Mouse (Mus musculus) liver, embryonic 11.5 days (tissue): Measurements from ENCODE around the gene Slc16a1. TPM values are rescaled to one million over a fixed set of nuclear protein-coding genes. Genes with fewer than 3 reads are reported as not detected.

Experiments used
- ATAC-seq: fragments of 200-750 bp; cut with Nextera tagmentation; replicated peaks from 2 replicates; pipeline ENCODE4 v1.8.0; 2017; ENCODE audit warnings: moderate number of reproducible peaks, mild to moderate bottlenecking, moderate TSS enrichment, moderate library complexity; ENCODE audit not compliant: low FRiP score
- DNase-seq: peaks from one replicate; pipeline ENCODE4 v3.0.0-alpha.2; 2017; ENCODE audit warnings: low spot score
- H3K27ac ChIP-seq: fragments of 300-500 bp; sonication (generic); 2 replicates; pipeline ENCODE4 v1.5.1; 2014; ENCODE audit warnings: mild to moderate bottlenecking, low read depth, low read length, control low read depth
- H3K27me3 ChIP-seq: fragments of 300-500 bp; sonication (generic); replicated peaks from 2 replicates; pipeline ENCODE4 v1.6.1; 2014; ENCODE audit warnings: low read length, mixed read lengths; ENCODE audit not compliant: control insufficient read depth, insufficient read depth
- H3K36me3 ChIP-seq: fragments of 300-500 bp; sonication (generic); 2 replicates; pipeline ENCODE4 v1.6.1; 2014; ENCODE audit warnings: mild to moderate bottlenecking, low read length, moderate library complexity, mixed read lengths; ENCODE audit not compliant: control insufficient read depth, insufficient read depth
- H3K4me1 ChIP-seq: fragments of 300-500 bp; sonication (generic); replicated peaks from 2 replicates; pipeline ENCODE4 v1.6.1; 2014; ENCODE audit warnings: low read length, mixed read lengths; ENCODE audit not compliant: control insufficient read depth, insufficient read depth
- H3K4me2 ChIP-seq: fragments of 300-500 bp; sonication (generic); 2 replicates; pipeline ENCODE4 v1.6.1; 2014; ENCODE audit warnings: mild to moderate bottlenecking, control low read depth, moderate library complexity
- H3K4me3 ChIP-seq: fragments of 300-500 bp; sonication (generic); 2 replicates; pipeline ENCODE4 v1.5.1; 2014; ENCODE audit warnings: low read depth, low read length, control low read depth
- H3K9ac ChIP-seq: fragments of 300-500 bp; sonication (generic); 2 replicates; pipeline ENCODE4 v1.6.1; 2014; ENCODE audit warnings: low read depth, low read length, control low read depth
- H3K9me3 ChIP-seq: fragments of 300-500 bp; sonication (generic); 2 replicates; pipeline ENCODE4 v1.6.1; 2016; ENCODE audit warnings: low read length, inconsistent platforms, mixed read lengths; ENCODE audit not compliant: control insufficient read depth
- WGBS: fragments of 180-500 bp; shearing (Covaris S2); extraction: QIAGEN DNeasy Blood & Tissue Kit; methylation state at CpG from one replicate; pipeline ENCODE4 v1.1.7; 2014; 5-methylcytosine and 5-hydroxymethylcytosine counted together
- polyA plus RNA-seq: library from polyadenylated mRNA; unstranded; fragments of >200 nt; fragmentation: Nextera tagmentation; extraction: Ambion mirVana; gene quantifications from 2 replicates; pipeline ENCODE4 v1.2.1, GENCODE M21; 2014

The Slc16a1 gene
- polyA plus RNA-seq, 1 experiment from 2014 or later: 92.2 TPM

DNA sequence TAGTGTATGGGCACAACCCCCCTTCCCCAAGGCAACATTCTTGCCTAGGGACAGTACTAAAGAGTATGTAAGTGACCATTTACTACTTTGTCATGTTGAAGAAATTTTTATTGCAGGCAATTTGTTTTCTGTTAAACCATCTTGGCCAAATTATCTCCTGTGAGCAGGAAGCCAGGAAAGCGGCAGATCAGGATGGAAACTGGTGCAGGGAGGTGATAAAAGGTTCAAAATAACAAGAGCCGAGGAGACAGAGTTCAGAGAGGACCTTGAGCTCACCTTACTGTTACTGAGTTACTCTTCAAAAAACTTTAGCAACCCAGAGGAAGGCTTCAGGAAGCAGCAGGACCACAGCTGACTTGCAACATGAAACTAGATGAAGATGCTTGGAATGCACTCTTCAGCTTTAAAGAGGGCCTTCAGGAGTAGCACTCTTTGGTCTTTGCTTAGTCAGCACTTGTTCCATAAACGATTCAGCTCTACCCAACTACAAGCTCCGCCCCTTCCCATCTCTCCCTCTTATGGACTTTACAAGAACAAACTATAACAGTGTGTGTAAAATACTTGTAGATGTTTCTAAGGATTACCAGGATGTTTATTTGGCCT lies 5.8 kb upstream of the Slc16a1 start:
- Histone ChIP-seq H3K4me2 (peak overlapping the region; percentile 42), H3K4me3 (no peak overlapping the region)

GRCm38 (mm10) chr3:104636491-104636890 lies 2.0 kb upstream of the Slc16a1 start:
- Histone ChIP-seq H3K27me3 (no peaks in the 10 kb centered on the region), H3K4me1 (peaks cover 16% of the 10 kb centered on the region), H3K4me3 (no peak overlapping the region; the same call in 1 of the 2 replicates), H3K27ac (no peak overlapping the region; the same call in 1 of the 2 replicates), H3K9ac (no peak overlapping the region), H3K36me3 (no peaks in the 10 kb centered on the region), H3K4me2 (peak overlapping the region; percentile 87), H3K9me3 (no peaks in the 10 kb centered on the region)
- no peak for ATAC-seq
- DNase-seq: no peak
- WGBS: 64% methylated on average over 2 of the region's 2 CpGs

More for the DNA sequence above, 5.8 kb upstream of the Slc16a1 start:
- Histone ChIP-seq H3K36me3 (no peaks in the 10 kb centered on the region), H3K27ac (no peak overlapping the region), H3K9ac (no peak overlapping the region), H3K4me1 (peaks cover 7% of the 10 kb centered on the region), H3K9me3 (no peaks in the 10 kb centered on the region), H3K27me3 (no peaks in the 10 kb centered on the region)
- DNase-seq (no peak), ATAC-seq (peak; percentile 70)
- WGBS: 47% methylated on average over 4 of the region's 4 CpGs

GRCm38 (mm10) chr3:104637427-104638402 lies 753 bp upstream of the Slc16a1 start:
- Histone ChIP-seq H3K4me1 (peaks cover 23% of the 10 kb centered on the region), H3K9ac (peak overlapping the region; percentile 99), H3K36me3 (no peaks in the 10 kb centered on the region), H3K4me2 (peak overlapping the region; percentile 87), H3K27me3 (no peaks in the 10 kb centered on the region), H3K27ac (peak overlapping the region; percentile 90), H3K9me3 (no peaks in the 10 kb centered on the region), H3K4me3 (peak overlapping the region; percentile 97)
- ATAC-seq (peak; percentile 8; the same call in 1 of the 2 replicates), DNase-seq (no peak)
- 9% methylated on average over 38 of the region's 38 CpGs for WGBS

DNA sequence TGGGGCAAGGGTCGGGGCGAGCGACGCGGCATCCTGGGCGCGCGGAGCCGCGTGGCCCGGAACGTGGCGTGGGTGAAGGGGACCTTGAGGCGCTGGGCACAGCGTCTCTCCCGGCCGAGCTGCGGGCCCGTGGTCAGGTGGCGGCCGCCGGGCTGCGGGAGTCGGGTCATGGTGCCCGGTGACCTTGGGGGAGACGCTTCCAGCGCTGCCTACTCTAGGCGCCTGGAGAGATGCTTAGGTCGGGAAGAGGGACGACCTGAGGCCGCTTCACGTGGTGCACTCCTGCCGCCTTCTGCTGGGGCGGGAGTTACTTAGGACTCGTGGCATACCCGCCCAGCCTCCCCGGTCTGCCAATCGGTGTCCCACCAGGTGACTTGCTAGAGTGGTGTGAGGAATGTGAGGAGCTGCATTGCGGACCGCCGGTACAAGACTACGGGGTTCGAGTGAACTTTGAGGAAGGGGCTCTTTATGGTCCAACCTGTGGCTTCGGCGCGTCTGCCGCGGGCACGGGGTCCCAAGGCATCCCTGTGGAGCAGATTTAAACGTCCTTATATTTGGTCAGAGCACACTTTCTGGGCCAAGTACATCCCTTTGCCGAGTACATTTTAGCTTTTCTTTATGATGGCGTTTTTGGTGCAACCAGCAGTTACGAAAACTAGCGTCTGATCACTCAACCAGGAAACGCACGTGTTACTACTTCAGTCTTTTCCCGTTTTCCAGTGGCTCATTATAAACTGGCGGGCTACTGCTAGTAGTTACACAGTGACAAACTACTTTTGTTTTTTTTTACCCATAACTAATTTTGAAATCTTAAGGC lies 672 bp downstream of the Slc16a1 start:
- under 1% methylated on average over 58 of the region's 58 CpGs for WGBS
- H3K27ac ChIP-seq: peak overlapping the region; percentile 90
- peak overlapping the region; percentile 87 for H3K4me2 ChIP-seq
- H3K4me3 ChIP-seq: peak overlapping the region; percentile 97
- H3K4me1 ChIP-seq: peaks cover 33% of the 10 kb centered on the region
- peak overlapping the region; percentile 99 for H3K9ac ChIP-seq
- no peaks in the 10 kb centered on the region for H3K36me3 ChIP-seq
- H3K9me3 ChIP-seq: no peaks in the 10 kb centered on the region
- DNase-seq: peak; percentile 76
- no peaks in the 10 kb centered on the region for H3K27me3 ChIP-seq
- ATAC-seq: peak; percentile 78

- peak overlapping the region; percentile 90 for H3K27ac ChIP-seq
- H3K4me3 ChIP-seq: peak overlapping the region; percentile 97
- WGBS: 10% methylated on average over 10 of the region's 10 CpGs
- H3K4me2 ChIP-seq: peak overlapping the region; percentile 87
- no peaks in the 10 kb centered on the region for H3K9me3 ChIP-seq
- H3K36me3 ChIP-seq: no peaks in the 10 kb centered on the region
- ATAC-seq: no peak
- H3K4me1 ChIP-seq: peaks cover 33% of the 10 kb centered on the region
- peak overlapping the region; percentile 99 for H3K9ac ChIP-seq
- DNase-seq: no peak
- H3K27me3 ChIP-seq: no peaks in the 10 kb centered on the region
These were observed 1.4 kb downstream of the Slc16a1 start for GRCm38 (mm10) chr3:104639749-104640368.

GRCm38 (mm10) chr3:104640855-104641254 lies 2.4 kb downstream of the Slc16a1 start:
- peaks cover 33% of the 10 kb centered on the region for H3K4me1 ChIP-seq
- no peaks in the 10 kb centered on the region for H3K36me3 ChIP-seq
- no peaks in the 10 kb centered on the region for H3K27me3 ChIP-seq
- DNase-seq (no peak), ATAC-seq (no peak)
- peak overlapping the region; percentile 99; the same call in 1 of the 2 replicates for H3K9ac ChIP-seq
- H3K27ac ChIP-seq: no peak overlapping the region; the same call in 1 of the 2 replicates
- peak overlapping the region; percentile 97 for H3K4me3 ChIP-seq
- H3K4me2 ChIP-seq: peak overlapping the region; percentile 87
- H3K9me3 ChIP-seq: no peaks in the 10 kb centered on the region

- Histone ChIP-seq H3K27me3 (no peaks in the 10 kb centered on the region), H3K36me3 (no peaks in the 10 kb centered on the region), H3K4me1 (peaks cover 37% of the 10 kb centered on the region), H3K9ac (peak overlapping the region; percentile 15; the same call in 1 of the 2 replicates), H3K27ac (no peak overlapping the region; the same call in 1 of the 2 replicates), H3K4me3 (peak overlapping the region; percentile 97), H3K4me2 (peak overlapping the region; percentile 87), H3K9me3 (no peaks in the 10 kb centered on the region)
- WGBS: 25% methylated on average over 1 of the region's 1 CpGs
- ATAC-seq (no peak), DNase-seq (no peak)
These were observed 2.8 kb downstream of the Slc16a1 start for GRCm38 (mm10) chr3:104641313-104641712.

GRCm38 (mm10) chr3:104643113-104643512 lies 4.6 kb downstream of the Slc16a1 start:
- Histone ChIP-seq H3K4me3 (no peak overlapping the region), H3K27me3 (no peaks in the 10 kb centered on the region), H3K4me1 (peaks cover 38% of the 10 kb centered on the region), H3K4me2 (no peak overlapping the region), H3K9me3 (no peaks in the 10 kb centered on the region), H3K27ac (no peak overlapping the region), H3K9ac (no peak overlapping the region), H3K36me3 (no peaks in the 10 kb centered on the region)
- ATAC-seq (no peak), DNase-seq (no peak)
- WGBS: 69% methylated on average over 4 of the region's 4 CpGs
